Mouse (Mus musculus) intestine, embryonic 15.5 days (tissue): ENCODE data around the gene Gzmc. TPM values are rescaled to one million over a fixed set of nuclear protein-coding genes. Genes with fewer than 3 reads are reported as not detected.

ENCODE experiments used
- polyA plus RNA-seq: library from polyadenylated mRNA; unstranded; fragments of >200 nt; fragmentation: Nextera tagmentation; extraction: Ambion mirVana; gene quantifications from 2 replicates; pipeline ENCODE4 v1.2.1, GENCODE M21; 2015

Gzmc gene
- polyA plus RNA-seq, 1 experiment from 2014 or later = not detected

Other genes with a start within 250 kb of the Gzmc start
- gene Mcpt1, start 216.7 kb downstream of the Gzmc start, polyA plus RNA-seq = 0.21 and 1.2 TPM in 2 replicates
- not detected in 2 replicates for gene Mcpt9, start 204.2 kb downstream of the Gzmc start, polyA plus RNA-seq
- 0.40 and 0.58 TPM in 2 replicates for gene Mcpt2, start 192.6 kb downstream of the Gzmc start, polyA plus RNA-seq
- 0.50 and 0.59 TPM in 2 replicates for gene Mcpt4, start 172.3 kb downstream of the Gzmc start, polyA plus RNA-seq
- gene Mcpt8, start 149.4 kb downstream of the Gzmc start, polyA plus RNA-seq = 0.88 and 0.92 TPM in 2 replicates
- 0.45 TPM in 1 of 2 replicates, not detected in the other for gene Ctsg, start 132.1 kb downstream of the Gzmc start, polyA plus RNA-seq
- gene Gzme, start 114.0 kb downstream of the Gzmc start, polyA plus RNA-seq = not detected in 2 replicates
- gene Gzmd, start 102.0 kb downstream of the Gzmc start, polyA plus RNA-seq = not detected in 2 replicates
- not detected in 2 replicates for gene Gzmg, start 75.1 kb downstream of the Gzmc start, polyA plus RNA-seq
- not detected in 2 replicates for gene Gzmn, start 60.1 kb downstream of the Gzmc start, polyA plus RNA-seq
- gene Gzmf, start 23.2 kb downstream of the Gzmc start, polyA plus RNA-seq = not detected in 2 replicates
- gene Gzmb, start 27.6 kb upstream of the Gzmc start, polyA plus RNA-seq = 1.2 and 1.4 TPM in 2 replicates
- gene Atp12a, start 130.4 kb upstream of the Gzmc start, polyA plus RNA-seq = 0.26 and 0.91 TPM in 2 replicates
- 1.7 and 1.9 TPM in 2 replicates for gene Rnf17, start 167.9 kb upstream of the Gzmc start, polyA plus RNA-seq